Mouse (Mus musculus) testis, postnatal 14 days (tissue): ENCODE data around the gene Rab5b.
A peak's percentile ranks its signal among the peaks of the same experiment; 100 is the strongest.

ENCODE experiments used
- DNase-seq: peaks from one replicate; pipeline ENCODE4 v3.0.0; 2021; ENCODE audit warnings: low spot score

Gene Rab5b

DNA sequence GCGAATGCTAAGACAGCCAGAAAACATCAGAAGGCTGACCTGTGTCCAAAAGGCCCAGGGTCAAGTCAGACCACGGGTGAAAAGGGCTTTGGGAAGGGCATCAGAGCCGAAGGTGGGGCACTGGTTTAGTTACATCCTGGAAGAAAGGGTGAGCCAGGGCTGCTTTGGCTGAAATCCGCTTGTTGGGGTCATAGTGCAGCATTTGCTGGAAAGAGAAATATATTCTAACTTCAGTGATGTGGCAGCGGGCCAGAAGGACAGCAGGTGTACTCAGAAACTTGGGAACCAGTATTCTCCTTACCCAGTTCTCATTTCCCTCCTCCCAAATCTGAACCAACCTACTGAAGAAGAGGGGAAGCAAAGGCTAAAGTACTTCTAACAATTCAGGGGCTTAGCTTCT, 2.9 kb upstream of the Rab5b start:
- DNase-seq, result no peak

DNA sequence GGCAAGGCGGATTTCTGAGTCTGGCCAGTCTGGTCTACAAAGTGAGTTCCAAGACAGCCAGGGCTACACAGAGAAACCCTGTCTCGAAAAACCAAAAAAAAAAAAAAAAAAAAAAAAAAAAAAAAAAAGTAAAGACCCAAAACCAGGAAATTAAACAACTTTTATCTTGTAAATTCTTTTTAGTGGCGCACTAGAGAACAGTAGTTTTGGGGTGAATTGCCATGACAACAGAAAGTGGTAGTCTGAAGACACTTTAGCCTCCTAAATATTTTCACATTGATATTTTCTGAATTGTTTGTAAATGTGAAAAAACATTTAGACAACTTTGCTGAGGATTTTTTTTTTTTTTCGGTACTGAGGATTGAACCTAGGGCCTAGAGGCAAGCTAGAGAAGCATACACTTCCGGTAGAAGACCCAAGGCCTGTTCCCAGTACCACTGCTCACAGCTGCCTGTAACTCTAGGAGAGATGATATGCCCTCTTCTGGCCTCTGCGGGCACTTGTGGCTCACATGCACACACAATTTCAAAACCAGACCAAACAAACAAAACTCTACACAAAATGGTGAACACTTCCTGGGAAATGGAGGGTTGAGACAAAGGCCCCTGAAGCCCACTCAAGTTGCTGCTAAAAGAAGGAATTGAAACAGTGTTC, 1.1 kb upstream of the Rab5b start:
- DNase-seq, result no peak

DNA sequence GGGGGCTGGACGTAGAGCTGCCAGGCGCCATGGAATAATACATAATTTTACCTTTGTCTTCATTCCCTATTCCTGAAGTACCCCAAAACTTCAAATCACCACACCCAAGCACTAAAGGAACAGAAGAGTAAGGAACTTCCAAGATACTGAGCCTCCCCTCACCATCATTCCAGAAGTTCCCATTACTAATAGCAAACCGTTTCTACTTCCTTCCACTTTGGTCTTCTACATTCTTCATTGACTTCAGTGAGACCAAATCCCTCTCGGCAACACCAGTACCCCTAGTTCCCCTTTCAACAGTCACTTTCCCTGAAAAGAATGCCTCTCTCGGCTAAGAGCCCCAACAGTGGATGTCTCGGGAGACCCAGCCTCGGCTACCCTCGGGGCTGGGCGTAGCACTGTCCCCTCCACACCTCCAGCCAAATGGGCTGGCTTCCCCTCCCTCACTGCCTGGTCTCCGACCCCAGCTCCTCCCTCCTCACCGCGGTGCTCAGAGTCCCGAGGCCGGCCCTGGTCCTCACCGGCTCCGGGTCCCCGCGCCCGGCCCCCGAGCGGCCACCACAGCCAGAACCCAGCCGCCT, 563 bp downstream of the Rab5b start:
- DNase-seq, result no peak

DNA sequence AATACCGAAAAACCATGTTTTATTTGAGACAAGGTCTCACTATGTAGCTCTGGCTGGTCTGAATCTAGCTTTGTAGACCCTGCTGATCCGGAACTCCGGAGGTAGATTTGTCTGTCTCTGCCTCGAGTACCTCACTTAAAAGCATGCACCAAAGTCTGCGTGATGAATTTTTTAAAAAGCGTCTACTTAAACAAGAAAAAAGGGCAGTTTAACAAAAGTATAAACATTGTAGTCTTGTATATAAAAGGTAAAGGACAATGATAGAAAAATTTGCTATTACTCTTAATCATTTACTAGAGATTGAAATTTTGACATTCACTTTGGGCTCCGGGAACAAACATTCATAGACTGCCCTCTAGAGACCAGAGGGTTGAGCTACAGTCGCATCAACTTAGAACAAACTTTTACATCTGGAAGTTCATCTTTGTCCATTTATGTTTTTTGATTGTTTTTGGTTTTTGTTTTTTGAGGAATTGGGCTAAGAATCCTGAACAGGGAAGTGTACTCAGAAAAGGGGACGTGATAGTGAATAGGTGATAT, 21.5 kb downstream of the Rab5b start:
- no peak for DNase-seq

DNA sequence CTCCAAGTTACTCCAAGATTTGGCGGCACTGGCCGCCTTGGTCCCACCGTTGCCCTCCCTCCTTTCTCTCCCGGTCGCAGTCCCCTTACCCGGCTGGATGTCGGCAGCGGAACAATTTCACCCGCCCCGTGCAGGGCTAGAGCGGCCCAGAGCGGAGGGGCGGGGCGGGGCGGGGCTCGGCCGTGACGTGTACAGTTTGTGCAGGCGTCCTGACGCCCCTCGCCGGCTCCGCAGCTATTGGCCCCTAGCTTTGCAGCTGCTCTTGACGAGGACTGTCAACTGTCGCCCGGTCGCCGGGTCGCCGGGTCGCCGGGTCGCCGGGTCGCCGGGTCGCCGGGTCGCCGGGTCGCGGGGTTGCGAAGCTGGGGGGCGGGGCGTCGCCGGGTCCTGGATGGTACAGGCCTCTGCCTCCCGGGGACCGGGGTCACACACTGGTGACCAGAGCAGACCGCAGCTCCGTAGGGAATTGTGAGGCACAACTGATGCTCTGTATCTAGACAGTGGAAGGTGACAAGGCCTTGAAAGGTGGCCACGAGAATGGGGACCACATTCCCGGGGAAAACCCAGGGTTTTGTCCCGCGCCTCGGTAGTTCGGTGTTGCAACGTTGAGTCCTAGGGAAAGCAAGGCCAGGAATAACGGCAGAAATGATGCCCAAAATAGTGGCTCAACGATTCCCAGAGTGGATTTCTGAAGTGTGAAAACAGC, 22.1 kb downstream of the Rab5b start, which contains the start of gene Suox:
TSS of gene Suox (minus strand) at position 311 of the 706 bp plus-strand sequence.
- peak; percentile 82 for DNase-seq

DNA sequence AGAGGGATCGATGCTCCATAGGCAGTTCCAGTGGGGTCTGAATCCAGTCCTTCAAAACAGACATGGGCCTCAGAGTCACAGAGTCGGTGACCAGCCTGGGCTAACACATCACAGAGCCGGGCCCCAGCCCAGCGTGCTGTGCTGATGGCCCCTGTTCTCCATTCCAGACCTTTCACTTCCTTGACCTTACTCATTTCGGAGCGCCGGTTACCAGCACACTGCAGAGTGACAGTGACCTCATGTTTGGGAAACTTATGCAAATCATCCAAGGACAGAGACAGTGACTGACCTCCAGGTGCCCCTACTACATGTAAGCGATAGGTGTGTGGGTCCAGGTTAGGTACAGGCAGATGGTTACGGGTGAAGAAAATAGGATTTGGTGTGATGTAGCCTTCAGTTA, 24.9 kb downstream of the Rab5b start:
- DNase-seq, result no peak

DNA sequence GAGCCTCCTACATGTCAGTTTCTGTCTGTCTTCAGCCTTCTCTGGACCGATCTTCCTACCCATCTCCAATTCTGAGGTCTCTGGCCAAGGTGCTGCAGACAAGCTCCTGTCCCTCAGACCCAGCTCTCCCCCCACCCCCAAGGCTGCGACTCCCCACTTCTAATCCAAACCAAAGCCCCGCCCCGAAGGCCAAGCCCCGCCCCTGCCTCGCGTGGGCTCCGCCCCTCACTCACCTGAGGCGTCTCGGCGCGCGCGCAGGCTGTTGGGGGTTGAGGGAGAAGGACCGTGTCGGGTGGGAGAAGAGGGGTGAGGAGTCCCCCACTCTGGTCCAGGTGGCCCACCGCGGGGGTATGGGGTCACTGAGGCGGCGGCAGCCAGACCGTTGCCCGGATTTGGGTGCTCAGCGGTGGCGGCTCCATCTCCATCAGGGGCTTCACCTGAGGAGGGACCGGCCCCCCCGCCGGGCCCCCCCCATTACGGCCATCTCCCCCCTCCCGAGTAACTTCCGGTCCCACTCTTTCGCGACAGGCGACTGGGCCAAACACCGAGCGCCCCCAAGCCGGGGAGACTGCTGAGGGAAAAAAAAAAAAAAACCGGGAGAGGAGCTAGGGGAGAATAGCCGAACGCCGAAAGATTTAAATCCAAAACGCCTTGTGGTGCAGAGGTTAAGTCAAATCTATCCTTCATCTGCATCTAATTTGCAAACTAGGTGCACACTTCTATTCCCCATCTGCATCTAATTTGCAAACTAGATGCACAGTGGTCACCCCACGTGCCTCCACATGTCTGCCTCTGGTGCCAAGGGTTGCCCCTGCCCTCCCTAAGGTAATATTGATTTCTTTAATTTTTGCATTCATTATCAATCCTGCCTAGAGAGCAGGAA, 27.0 kb downstream of the Rab5b start:
- peak; percentile 84 for DNase-seq

DNA sequence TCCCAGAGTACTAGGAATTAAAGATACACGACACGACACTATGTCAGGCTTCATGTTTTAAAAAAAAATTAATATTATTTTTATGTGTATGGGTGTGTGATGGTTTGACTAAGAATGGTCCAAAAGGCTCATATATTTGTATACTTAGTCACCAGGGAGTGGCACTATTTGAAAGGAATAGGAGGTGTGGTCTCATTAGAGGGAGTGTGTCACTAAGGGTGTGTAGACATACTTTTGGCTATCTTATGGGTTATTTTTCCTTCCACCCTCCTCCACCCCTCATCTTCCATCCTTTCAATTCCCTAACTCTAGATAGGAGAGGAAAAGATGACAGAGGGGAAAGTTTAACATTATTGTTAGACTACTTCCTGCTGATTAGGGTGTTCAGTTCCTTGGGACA, 30.3 kb downstream of the Rab5b start:
- DNase-seq, result no peak

DNA sequence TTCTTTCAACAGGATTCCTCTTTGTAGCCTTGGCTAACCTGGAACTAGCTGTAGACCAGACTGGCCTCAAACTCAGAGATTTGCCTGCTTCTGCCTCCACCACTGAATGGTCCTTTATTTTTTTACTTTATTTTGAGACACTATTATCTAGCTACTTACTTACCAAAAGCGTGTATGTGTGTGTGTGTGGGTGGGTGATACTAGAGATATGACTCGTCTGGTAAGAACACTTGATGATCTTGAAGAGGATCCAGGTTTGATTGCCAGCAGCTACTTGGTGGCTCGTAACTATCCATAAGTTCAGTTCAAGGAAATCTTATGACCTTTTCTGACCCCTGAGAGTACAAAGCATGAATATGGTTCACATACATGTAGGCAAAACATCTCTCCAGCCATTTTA, 30.8 kb downstream of the Rab5b start:
- no peak for DNase-seq

DNA sequence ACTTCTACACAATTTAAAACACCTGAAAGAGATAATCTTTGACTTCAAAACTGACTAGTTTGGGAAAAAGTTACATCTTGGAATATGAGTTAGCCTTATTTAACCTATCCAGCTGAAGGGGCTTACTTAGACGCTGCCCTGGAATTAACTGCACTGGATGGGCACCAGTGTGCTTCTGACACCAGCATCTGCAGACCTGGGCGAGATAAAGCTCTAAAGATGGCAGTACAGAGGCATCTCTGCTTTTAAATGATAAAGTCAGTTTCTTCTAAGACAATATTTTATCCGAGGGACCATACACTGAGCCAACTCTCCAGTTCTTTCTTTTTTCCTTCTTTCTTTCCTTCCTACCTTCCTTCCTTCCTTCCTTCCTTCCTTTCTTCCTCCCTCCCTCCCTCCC, 31.3 kb downstream of the Rab5b start:
- no peak for DNase-seq

DNA sequence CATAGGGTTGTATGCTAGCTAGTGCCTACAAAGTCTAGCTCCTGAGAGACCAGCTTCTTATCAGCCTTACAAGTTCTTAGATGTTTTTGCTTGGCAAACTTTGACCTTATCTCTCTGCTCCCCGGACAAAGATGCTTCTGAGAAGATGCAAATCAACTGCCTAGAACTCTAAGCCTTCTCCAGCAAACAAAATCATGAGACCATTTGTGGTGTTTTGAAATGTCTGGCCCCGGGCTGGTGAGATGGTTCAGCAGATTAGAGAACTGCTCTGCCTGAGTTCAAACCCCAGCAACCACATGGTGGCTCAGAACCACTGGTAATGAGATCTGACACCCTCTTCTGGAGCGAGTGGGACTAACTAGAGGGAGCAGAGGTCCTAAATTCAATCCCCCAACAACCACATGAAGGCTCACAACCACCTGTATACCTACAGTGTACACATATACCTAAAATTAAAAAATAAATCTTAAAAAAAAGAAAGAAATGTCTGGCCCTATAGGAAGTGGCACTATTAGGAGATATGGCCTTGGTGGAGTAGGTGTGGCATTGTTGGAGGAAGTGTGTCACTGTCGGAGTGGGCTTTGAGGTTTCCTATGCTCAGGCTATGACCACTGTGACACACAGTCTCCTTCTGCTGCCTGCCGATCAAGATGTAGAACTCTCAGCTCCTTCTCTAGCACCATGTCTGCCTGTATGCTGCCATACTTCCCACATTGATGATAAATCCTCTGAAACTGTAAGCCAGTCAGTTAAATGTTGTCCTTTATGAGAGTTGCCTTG, 32.4 kb downstream of the Rab5b start:
- DNase-seq, result no peak

DNA sequence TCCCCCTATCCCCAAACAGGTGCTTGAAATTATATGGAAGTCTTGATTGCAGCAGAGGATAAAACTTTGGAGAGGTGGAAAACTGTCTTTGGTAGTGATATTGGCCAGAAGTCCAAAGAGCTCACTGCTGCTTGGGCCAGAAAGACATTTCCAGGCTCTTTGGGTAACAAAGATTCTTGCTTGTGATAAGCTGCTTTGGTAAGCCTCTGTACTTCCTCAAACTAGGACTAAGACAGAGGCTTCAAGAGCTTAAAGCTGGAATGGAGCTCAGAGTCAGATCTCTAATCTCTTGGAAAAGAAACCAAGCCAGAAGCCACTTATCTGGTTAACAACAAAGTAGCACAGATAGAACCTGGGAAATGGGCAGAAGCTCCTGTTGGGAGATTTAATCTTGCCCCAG, 33.6 kb downstream of the Rab5b start:
- no peak for DNase-seq

DNA sequence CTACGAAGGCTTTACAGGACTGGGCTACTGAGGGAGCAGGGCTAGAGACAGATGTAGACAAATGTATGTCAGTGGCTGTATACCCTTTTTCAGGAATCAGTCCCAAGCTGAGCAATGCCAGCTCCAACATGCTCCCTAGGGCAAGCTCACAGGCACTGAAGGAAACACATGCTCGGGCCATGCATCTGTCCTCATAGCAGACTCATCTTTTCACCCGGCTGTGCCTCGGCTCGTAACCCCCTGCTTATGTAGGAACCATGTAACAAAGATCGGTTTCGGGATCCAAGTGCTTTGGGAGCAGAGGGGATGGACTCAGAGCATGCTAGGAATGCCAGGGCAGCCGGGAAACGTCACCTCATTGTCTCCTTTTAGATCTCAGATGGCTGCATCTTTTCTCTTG, 36.6 kb downstream of the Rab5b start:
- DNase-seq, result no peak

DNA sequence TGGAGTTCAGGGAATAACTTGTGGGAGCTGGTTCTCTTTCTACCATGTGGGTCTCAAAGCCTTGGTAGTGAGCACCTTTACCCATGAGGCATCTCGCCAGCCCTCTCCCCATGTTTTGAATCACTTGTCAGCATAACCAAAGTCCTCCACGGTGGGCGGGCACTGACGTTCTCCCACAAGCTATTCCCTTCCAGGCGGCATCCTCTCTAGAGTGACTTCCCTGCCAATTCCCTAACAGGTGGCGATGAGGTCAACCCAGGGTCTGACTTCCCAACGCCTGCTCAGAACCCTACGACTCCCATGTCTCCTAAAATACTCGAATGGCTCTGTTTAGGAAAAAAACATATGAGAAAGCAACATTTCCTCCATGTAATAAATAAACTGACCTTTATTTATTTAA, 38.2 kb downstream of the Rab5b start:
- no peak for DNase-seq

DNA sequence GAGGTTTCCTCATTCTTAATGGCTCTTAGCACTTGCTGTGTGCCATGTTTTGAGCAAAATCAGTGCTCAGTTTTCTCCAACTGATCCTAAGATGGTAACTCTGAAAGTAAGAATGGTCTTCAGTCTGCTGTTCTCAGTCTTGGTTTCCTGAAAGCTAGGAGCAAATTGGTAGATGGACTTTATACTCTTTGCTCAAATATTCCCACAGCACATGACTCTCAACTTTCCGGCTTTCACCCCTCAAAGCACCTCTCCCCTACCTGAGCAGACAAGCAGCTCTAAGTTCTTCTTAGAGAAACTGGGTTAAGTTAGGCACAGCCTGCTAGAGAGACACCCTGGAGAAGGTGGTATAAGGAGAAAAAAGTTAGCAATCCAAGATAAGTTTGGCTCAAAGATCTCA, 39.3 kb downstream of the Rab5b start:
- no peak for DNase-seq

DNA sequence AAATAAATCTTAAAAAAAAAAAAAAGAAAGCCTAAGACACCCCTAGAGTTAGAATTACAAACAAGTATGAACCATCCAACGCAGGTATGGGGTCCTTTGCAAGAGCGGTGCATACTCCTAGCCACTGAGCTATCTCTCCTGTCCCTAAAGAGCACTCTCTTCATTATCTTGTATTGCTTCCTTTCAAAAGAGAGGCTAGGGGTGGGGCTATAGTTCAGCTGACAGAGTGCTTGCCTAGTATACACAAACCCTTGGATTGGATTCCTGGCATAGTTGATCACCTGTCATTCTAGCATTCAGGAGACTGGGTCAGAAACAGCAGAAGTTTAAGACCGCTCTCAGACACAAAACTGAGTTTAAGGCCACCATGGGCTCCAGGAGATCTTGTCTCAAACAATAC, 40.8 kb downstream of the Rab5b start:
- no peak for DNase-seq

DNA sequence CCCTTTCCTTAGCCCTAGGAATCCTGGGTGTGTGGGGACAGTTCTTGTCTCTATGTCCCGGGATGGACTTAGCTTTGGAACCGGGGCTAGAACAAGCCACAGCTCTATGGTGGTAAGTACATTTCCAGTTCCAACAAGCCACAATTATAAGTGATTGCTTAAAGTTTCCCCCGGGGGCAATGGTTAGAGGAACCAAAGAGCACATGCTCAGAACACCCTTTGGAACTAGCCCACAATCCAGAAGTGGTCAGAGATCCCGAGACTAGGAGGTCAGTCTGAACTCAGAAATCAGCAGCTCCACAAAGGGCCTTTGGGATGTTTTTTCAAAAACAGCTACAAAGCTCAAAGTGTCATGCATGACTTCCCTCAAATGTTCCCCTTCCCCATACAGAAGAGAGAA, 42.2 kb downstream of the Rab5b start:
- no peak for DNase-seq

DNA sequence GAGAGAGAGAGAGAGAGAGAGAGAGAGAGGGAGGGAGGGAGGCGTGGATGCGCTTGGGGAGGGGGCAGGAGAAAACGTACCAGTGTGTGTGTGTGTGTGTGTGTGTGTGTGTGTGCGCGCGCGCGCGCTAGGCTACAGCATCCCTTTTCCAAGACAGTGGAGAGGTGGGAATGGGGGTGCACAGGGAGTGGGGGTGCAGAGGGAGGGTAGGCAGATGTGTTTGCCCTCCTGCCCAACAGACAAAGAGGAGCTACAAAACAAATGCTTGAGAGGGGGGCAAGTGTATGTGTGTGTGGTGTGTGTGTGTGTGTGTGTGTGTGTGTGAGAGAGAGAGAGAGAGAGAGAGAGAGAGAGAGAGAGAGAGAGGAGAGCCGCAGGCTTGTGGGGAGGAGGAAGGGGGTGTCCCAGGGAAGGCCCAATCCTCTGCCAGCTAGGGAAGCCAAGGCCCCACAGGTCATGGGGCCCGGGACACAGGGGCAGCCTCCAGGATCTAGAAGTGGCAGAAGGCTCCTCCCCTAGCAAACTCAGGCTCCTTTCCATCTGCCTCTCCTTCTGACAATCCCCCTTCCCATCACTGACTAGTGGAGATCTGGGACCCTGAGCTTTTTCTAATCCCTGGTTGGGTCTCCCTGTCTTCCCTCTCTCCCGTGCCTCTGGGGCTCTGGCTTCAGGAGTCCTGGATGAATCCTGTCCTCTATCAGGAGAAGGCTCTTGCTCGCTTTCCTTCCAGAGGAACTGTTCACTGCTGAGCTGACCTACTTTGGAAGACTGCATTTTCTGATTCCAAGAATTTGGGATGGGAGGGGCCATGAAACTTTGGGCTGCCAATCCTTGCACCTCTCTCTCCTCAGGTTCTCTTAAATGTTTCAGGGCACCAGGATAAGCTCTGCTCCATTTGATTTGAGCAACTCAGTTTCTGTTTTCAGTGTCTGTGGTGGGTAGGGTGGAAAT, 49.6 kb downstream of the Rab5b start:
- no peak for DNase-seq

DNA sequence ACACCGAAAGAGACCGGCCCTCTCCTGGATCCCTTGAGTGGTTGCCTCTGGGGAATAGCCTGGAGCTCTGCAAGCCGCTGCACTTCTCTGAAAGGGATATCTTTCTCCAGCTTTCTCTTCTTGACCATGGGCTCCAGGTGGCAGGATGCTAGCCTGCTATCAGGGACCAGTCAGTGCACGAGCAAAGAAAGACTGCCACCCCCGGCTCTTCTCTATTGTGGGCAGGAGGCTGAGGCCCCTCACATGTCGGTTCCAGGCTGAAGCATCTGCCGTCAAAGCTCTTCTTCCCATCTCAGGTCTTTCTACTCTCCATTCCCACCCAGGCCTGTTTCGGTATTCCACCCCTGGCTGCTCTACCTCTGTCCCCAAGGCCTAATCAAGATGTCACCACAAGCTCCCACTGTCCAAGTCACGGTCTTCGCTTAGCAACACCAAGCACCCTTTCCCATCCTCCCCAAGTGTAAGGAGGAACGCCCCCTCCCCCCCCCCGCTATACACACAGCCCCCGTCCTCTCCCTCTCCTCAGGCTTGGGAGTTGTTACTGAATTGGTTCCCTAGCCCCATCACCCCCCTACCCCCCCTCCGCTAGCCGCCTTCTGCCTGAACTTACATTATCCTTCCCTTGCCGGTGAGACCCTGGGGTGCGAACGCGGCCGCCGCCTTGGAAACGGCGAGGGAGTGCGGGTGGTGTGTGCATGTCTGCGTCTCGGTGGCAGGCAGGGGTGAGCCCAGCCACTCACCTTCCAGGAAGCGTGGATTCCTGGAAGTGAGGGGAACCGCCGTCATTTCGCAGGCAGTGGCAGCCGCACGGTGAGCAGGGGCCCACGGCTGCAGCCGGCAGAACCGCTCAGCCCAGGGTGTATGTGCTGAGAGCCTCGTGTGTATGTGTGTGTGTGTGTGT, 50.7 kb downstream of the Rab5b start, which contains the start of gene Ikzf4:
TSS of gene Ikzf4 (minus strand) at position 881 of the 901 bp plus-strand sequence.
- DNase-seq, result no peak
